Mouse (Mus musculus) brain, embryonic 14.5 days (tissue): Measurements from ENCODE around the gene Ipo5.

ENCODE experiments used
- CTCF ChIP-seq: fragments of 200-500 bp; IDR thresholded peaks from 2 replicates; pipeline ENCODE4 v1.5.1; 2012; ENCODE audit warnings: inconsistent platforms, mild to moderate bottlenecking, moderate library complexity, borderline replicate concordance; ENCODE audit not compliant: insufficient read depth, insufficient read length; ENCODE audit errors: extremely low read depth
- POLR2A ChIP-seq: fragments of 200-500 bp; IDR thresholded peaks from 2 replicates; pipeline ENCODE4 v1.6.1; 2012; ENCODE audit warnings: mild to moderate bottlenecking, inconsistent platforms, borderline replicate concordance; ENCODE audit not compliant: poor library complexity, insufficient read depth, insufficient read length, severe bottlenecking; ENCODE audit errors: extremely low read depth

GRCm38 (mm10) chr14:120863205-120863604 lies 47.8 kb upstream of the Ipo5 start:
- no peak for TF ChIP-seq CTCF
- no peak for TF ChIP-seq POLR2A
